Mouse (Mus musculus) limb, embryonic 14.5 days (tissue): ENCODE data around the gene Ncam1. TPM values are rescaled to one million over a fixed set of nuclear protein-coding genes. Genes with fewer than 3 reads are reported as not detected.

ENCODE experiments used
- ATAC-seq: fragments of 200-750 bp; cut with Nextera tagmentation; 2 replicates; pipeline ENCODE4 v1.8.0; 2017; ENCODE audit warnings: low read depth, moderate number of reproducible peaks, moderate TSS enrichment; ENCODE audit not compliant: low FRiP score
- DNase-seq: peaks from one replicate; pipeline ENCODE4 v3.0.0-alpha.2; 2015; ENCODE audit warnings: low spot score
- H3K27ac ChIP-seq: fragments of 300-500 bp; sonication (generic); replicated peaks from 2 replicates; pipeline ENCODE4 v1.5.1; 2014; ENCODE audit warnings: low read depth, mild to moderate bottlenecking, low read length, moderate library complexity, mixed read lengths
- H3K27me3 ChIP-seq: fragments of 300-500 bp; sonication (generic); 2 replicates; pipeline ENCODE4 v1.6.1; 2014; ENCODE audit warnings: low read length, mixed read lengths; ENCODE audit not compliant: control insufficient read depth, insufficient read depth
- H3K36me3 ChIP-seq: fragments of 300-500 bp; sonication (generic); 2 replicates; pipeline ENCODE4 v1.6.1; 2014; ENCODE audit warnings: mild to moderate bottlenecking, low read length, moderate library complexity, mixed read lengths; ENCODE audit not compliant: control insufficient read depth, insufficient read depth
- H3K4me1 ChIP-seq: fragments of 300-500 bp; sonication (generic); 2 replicates; pipeline ENCODE4 v1.6.1; 2014; ENCODE audit warnings: antibody characterized with exemption, low read length, mixed read lengths; ENCODE audit not compliant: control insufficient read depth, insufficient read depth
- H3K4me2 ChIP-seq: fragments of 300-500 bp; sonication (generic); replicated peaks from 2 replicates; pipeline ENCODE4 v1.6.1; 2014; ENCODE audit warnings: low read depth, mild to moderate bottlenecking, low read length, moderate library complexity; ENCODE audit not compliant: severe bottlenecking
- H3K4me3 ChIP-seq: fragments of 300-500 bp; sonication (generic); replicated peaks from 2 replicates; pipeline ENCODE4 v1.5.1; 2014; ENCODE audit warnings: low read length
- H3K9ac ChIP-seq: fragments of 300-500 bp; sonication (generic); 2 replicates; pipeline ENCODE4 v1.6.1; 2014; ENCODE audit warnings: mild to moderate bottlenecking, low read depth, low read length, moderate library complexity; ENCODE audit not compliant: severe bottlenecking
- H3K9me3 ChIP-seq: fragments of 300-500 bp; sonication (generic); 2 replicates; pipeline ENCODE4 v1.6.1; 2016; ENCODE audit warnings: low read length; ENCODE audit not compliant: control insufficient read depth
- POLR2A ChIP-seq: fragments of 200-500 bp; IDR thresholded peaks from 2 replicates; pipeline ENCODE4 v1.8.0; 2012; ENCODE audit warnings: inconsistent platforms, mild to moderate bottlenecking, moderate library complexity, borderline replicate concordance; ENCODE audit not compliant: insufficient read depth, insufficient read length; ENCODE audit errors: extremely low read depth
- WGBS: fragments of 180-500 bp; shearing (Covaris S2); extraction: QIAGEN DNeasy Blood & Tissue Kit; methylation state at CpG from one replicate; pipeline ENCODE4 v1.1.7; 2014; 5-methylcytosine and 5-hydroxymethylcytosine counted together
- polyA plus RNA-seq, 2 experiments: library from polyadenylated mRNA; depleted of rRNA in 1 of 2; stranded (reverse) in 1 of 2; unstranded in 1 of 2; fragments of >200 nt; fragmentation: Nextera tagmentation in 1 of 2; extraction: Ambion mirVana in 1 of 2; gene quantifications; 2 replicates each; pipeline versions ENCODE4 v1.2.1 to v1.2.3; 2012 to 2014

Ncam1 gene
- polyA plus RNA-seq, 2 experiments = 31.1 to 62.5 TPM

DNA sequence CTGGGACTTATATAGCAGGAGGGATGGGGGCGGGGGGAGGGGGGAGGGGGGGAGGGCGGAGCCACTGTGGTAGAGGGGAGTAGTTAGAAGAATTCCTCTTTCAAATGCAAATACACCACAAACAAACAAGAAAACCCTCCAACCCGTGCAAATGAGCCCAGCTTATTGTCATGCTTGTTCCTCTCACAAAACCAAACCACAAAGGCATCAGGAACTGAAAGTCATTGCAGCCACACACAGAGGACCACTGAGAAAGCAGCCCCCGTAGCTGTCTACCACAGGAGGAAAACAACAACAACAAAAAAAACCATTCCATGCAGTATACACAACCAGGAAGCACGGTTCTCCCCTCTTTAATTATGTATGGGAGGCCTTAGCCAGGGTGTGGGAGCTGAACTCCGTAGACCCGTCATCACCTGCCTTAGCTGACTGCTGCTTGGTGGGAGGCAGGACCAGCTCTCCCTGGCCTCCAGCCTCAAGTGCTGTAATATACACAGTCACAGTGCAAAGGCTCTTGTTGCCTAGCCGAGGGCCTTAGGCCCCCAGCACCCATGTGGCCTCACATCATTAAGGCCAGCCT lies 264.7 kb downstream of the Ncam1 start:
- H3K27ac ChIP-seq = no peak overlapping the region
- no peak overlapping the region for H3K9ac ChIP-seq
- WGBS = 32% methylated on average over 6 of the region's 8 CpGs
- DNase-seq (no peak), ATAC-seq (no peak)
- no peak for TF ChIP-seq POLR2A
- no peaks in the 10 kb centered on the region for H3K27me3 ChIP-seq
- H3K4me2 ChIP-seq = no peak overlapping the region
- 0 out of 2 replicates have a peak, but pooled peaks cover 8% of the 10 kb centered on the region for H3K36me3 ChIP-seq
- no peaks in the 10 kb centered on the region for H3K9me3 ChIP-seq
- H3K4me1 ChIP-seq = peaks cover 23% of the 10 kb centered on the region
- no peak overlapping the region for H3K4me3 ChIP-seq

DNA sequence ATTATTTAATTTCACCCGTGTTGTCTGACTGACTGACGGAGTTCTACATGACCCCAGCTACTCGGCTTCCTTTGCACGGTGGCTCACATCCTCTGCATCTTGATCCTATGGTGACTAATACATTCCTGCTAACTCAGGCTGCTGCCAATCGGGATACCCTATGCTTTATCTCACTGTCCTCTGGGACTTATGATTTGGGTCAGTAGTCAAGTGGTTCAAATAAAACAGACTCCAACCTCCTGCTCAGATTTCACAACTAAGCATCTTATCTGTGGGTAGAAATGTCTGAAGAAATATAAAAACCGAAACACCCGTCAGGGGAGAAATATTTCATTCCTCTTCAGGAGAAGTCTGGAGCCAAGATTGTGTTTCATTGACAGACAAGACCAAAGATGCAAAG lies 265.3 kb downstream of the Ncam1 start:
- Histone ChIP-seq H3K27ac (no peak overlapping the region), H3K9ac (no peak overlapping the region), H3K4me3 (no peak overlapping the region), H3K27me3 (no peaks in the 10 kb centered on the region), H3K36me3 (0 out of 2 replicates have a peak, but pooled peaks cover 8% of the 10 kb centered on the region), H3K9me3 (no peaks in the 10 kb centered on the region), H3K4me1 (peaks cover 23% of the 10 kb centered on the region), H3K4me2 (no peak overlapping the region)
- 63% methylated on average over 7 of the region's 7 CpGs for WGBS
- no peak for TF ChIP-seq POLR2A
- peak; percentile 23 for DNase-seq
- ATAC-seq = peak; percentile 32; the same call in 1 of the 2 replicates

DNA sequence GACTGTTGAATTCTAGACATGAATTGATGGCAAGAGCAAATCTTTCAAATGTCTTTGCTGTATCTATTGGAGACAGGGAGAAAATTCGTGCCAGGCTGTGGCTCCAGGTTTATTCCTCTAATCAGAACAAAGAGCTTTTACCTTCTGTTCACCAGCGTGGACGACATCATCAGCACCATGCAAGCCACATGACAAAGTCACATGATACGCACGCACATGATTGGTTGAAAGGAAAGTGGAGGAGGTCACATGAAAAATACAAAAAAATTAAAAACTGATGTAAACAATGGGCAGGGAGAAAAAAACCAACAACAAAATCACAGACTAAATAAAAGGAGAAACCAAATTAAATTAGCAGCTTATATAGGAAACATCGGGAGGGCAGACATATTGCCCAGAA lies 266.9 kb downstream of the Ncam1 start:
- H3K4me2 ChIP-seq = no peak overlapping the region
- no peaks in the 10 kb centered on the region for H3K27me3 ChIP-seq
- H3K4me3 ChIP-seq = no peak overlapping the region
- 0 out of 2 replicates have a peak, but pooled peaks cover 8% of the 10 kb centered on the region for H3K36me3 ChIP-seq
- H3K27ac ChIP-seq = no peak overlapping the region
- H3K9ac ChIP-seq = no peak overlapping the region
- H3K9me3 ChIP-seq = no peaks in the 10 kb centered on the region
- ATAC-seq (no peak), DNase-seq (no peak)
- H3K4me1 ChIP-seq = peaks cover 18% of the 10 kb centered on the region
- TF ChIP-seq POLR2A = no peak
- WGBS = 91% methylated on average over 6 of the region's 6 CpGs

DNA sequence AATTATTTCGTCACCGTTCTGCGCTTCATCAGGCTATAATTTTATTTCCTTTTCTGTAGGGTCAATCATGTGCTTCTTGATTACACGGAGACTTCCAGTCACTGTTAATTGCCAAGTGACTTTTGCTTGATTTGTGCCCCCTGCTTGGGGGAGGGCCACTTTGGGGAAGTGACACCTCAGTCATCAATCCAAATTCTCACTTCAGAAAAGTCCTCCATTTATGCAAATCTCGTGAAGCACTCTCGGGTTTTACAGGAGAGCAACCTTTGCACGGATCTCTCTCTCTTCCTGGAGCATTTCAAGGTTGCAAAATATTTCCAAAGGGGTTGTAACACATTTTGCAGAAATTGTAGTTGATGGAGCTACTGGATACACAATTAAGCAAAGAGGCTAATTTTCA lies 267.5 kb downstream of the Ncam1 start:
- 33% methylated on average over 7 of the region's 7 CpGs for WGBS
- DNase-seq = no peak

DNA sequence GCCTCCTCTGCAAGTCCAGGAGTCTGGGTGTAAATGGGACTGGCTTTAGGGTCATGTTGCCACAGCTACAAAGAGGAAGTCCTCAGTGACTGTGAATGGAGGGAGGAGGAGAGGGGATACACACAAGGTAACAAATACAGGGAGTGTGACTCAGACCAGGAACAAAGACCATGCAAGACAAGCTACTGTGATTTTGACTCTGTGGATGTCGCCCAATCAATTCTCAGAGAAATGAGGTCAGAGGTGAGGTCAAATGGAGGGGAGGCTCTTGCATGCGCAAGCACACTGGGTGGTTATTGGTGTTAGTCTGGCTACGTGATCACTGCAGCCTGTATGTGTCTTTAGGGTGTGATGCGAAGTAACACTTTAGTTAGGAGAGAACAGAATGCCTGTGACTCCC lies 268.0 kb downstream of the Ncam1 start:
- Histone ChIP-seq H3K27me3 (no peaks in the 10 kb centered on the region), H3K4me1 (peaks cover 9% of the 10 kb centered on the region), H3K27ac (no peak overlapping the region), H3K9ac (no peak overlapping the region), H3K9me3 (no peaks in the 10 kb centered on the region), H3K4me3 (no peak overlapping the region), H3K36me3 (0 out of 2 replicates have a peak, but pooled peaks cover 8% of the 10 kb centered on the region), H3K4me2 (no peak overlapping the region)
- 48% methylated on average over 4 of the region's 4 CpGs for WGBS
- ATAC-seq = no peak
- TF ChIP-seq POLR2A = no peak
- no peak for DNase-seq

More for the DNA sequence above, 267.5 kb downstream of the Ncam1 start:
- Histone ChIP-seq H3K9ac (no peak overlapping the region), H3K4me1 (peaks cover 14% of the 10 kb centered on the region), H3K27ac (no peak overlapping the region), H3K36me3 (0 out of 2 replicates have a peak, but pooled peaks cover 8% of the 10 kb centered on the region), H3K27me3 (no peaks in the 10 kb centered on the region), H3K4me3 (no peak overlapping the region), H3K9me3 (no peaks in the 10 kb centered on the region), H3K4me2 (no peak overlapping the region)
- TF ChIP-seq POLR2A = no peak
- ATAC-seq = no peak

DNA sequence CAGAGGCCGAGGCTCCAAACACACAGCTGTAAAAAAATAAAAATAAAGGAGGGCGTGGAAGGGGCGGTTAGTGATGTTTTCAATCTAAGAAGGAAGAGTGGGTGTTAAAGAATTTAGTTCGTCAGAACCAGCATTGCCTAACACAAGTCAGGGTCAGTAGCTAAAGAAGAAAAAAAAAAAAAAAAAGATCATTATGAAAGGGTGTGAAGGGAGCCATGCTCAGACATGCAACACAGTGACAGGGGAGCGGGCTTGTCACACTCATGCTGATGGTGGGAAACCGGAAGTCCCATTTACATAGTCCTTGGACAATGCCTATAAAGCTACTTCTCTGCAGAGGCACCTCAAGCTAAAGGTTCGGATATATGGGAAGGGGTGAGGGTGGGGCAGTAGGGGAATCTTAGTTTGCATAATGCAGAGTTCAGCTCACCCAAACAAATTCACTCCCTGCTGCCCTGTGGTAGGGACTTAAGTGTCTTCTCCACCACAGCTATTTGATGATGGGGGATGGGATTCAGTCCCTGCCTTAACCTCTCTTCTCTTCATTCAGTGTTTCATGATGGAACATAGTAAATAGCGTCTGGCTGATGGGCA lies 269.3 kb downstream of the Ncam1 start:
- H3K36me3 ChIP-seq = 0 out of 2 replicates have a peak, but pooled peaks cover 8% of the 10 kb centered on the region
- no peak overlapping the region for H3K9ac ChIP-seq
- ATAC-seq (no peak), DNase-seq (no peak)
- H3K4me1 ChIP-seq = peaks cover 7% of the 10 kb centered on the region
- H3K9me3 ChIP-seq = no peaks in the 10 kb centered on the region
- no peak for TF ChIP-seq POLR2A
- no peaks in the 10 kb centered on the region for H3K27me3 ChIP-seq
- no peak overlapping the region for H3K4me2 ChIP-seq
- no peak overlapping the region for H3K4me3 ChIP-seq
- no peak overlapping the region for H3K27ac ChIP-seq
- 65% methylated on average over 8 of the region's 8 CpGs for WGBS
